Mouse (Mus musculus) MEL (cell line): Measurements from ENCODE around the gene Serpinb13. TPM values are rescaled to one million over a fixed set of nuclear protein-coding genes. Genes with fewer than 3 reads are reported as not detected.
A peak's percentile ranks its signal among the peaks of the same experiment; 100 is the strongest.

Source experiments
- DNase-seq: peaks from one replicate; pipeline ENCODE4 v3.0.0; 2011; ENCODE audit warnings: low read depth, low spot score
- H3K27ac ChIP-seq: 2 replicates; pipeline ENCODE4 v1.5.1; 2012; ENCODE audit warnings: low read depth, mild to moderate bottlenecking, control low read depth, low read length, moderate library complexity; ENCODE audit not compliant: control insufficient read depth
- H3K27me3 ChIP-seq, 2 experiments: fragments of 150-350 bp in 1 of 2; sonication (generic) in 1 of 2; 2 replicates each; pipeline ENCODE4 v1.6.1; 2012; ENCODE audit warnings: low read length in 2 of 2, mild to moderate bottlenecking in 2 of 2, improper control_type of control experiment in 1 of 2, moderate library complexity in 1 of 2; ENCODE audit not compliant: insufficient read depth in 2 of 2, control insufficient read depth in 1 of 2
- H3K36me3 ChIP-seq, 2 experiments: 2 replicates each; pipeline ENCODE4 v1.6.1; 2012 to 2014; ENCODE audit warnings: low read length in 2 of 2, improper control_type of control experiment in 1 of 2, inconsistent platforms in 1 of 2, mild to moderate bottlenecking in 1 of 2; ENCODE audit not compliant: insufficient read depth in 2 of 2, control insufficient read depth in 1 of 2
- H3K4me1 ChIP-seq, 2 experiments: fragments of 150-350 bp in 1 of 2; sonication (generic) in 1 of 2; 2 replicates each; pipeline ENCODE4 v1.6.1; 2012; ENCODE audit warnings: low read length in 2 of 2, improper control_type of control experiment in 1 of 2, mild to moderate bottlenecking in 1 of 2; ENCODE audit not compliant: insufficient read depth in 2 of 2, control insufficient read depth in 1 of 2
- H3K4me3 ChIP-seq, 2 experiments: fragments of 150-350 bp in 1 of 2; sonication (generic) in 1 of 2; 2 replicates each; pipeline ENCODE4 v1.5.1; 2012; ENCODE audit warnings: low read depth in 2 of 2, low read length in 2 of 2, mild to moderate bottlenecking in 2 of 2, moderate library complexity in 2 of 2, control low read depth in 1 of 2, improper control_type of control experiment in 1 of 2; ENCODE audit not compliant: control insufficient read depth in 1 of 2, insufficient read depth in 1 of 2
- H3K79me2 ChIP-seq: 2 replicates; pipeline ENCODE4 v1.6.1; 2012; ENCODE audit warnings: mild to moderate bottlenecking, low read length, moderate library complexity; ENCODE audit not compliant: control insufficient read depth, poor library complexity, insufficient read depth
- H3K9ac ChIP-seq: 2 replicates; pipeline ENCODE4 v1.6.1; 2012; ENCODE audit warnings: low read depth, mild to moderate bottlenecking, control low read depth, low read length, moderate library complexity; ENCODE audit not compliant: control insufficient read depth, poor library complexity, severe bottlenecking
- H3K9me3 ChIP-seq: fragments of 150-350 bp; sonication (generic); replicated peaks from 2 replicates; pipeline ENCODE4 v1.6.1; 2012; ENCODE audit warnings: mild to moderate bottlenecking, low read length, improper control_type of control experiment, moderate library complexity; ENCODE audit not compliant: insufficient read depth
- CHD1 ChIP-seq: IDR thresholded peaks from 2 replicates; pipeline ENCODE4 v1.6.1; 2012; ENCODE audit warnings: low read depth, mild to moderate bottlenecking, inconsistent platforms, low read length, improper control_type of control experiment
- CTCF ChIP-seq, 3 experiments: IDR thresholded peaks in 2 of 3; conservative IDR thresholded peaks in 1 of 3; 2 replicates each; pipeline ENCODE4 v1.5.1; 2011 to 2012; ENCODE audit warnings: low read length in 3 of 3, low read depth in 2 of 3, mild to moderate bottlenecking in 2 of 3, improper control_type of control experiment in 1 of 3, inconsistent platforms in 1 of 3, mixed read lengths in 1 of 3, moderate library complexity in 1 of 3; ENCODE audit not compliant: control insufficient read depth in 1 of 3, insufficient read depth in 1 of 3, poor library complexity in 1 of 3, severe bottlenecking in 1 of 3
- E2F4 ChIP-seq: IDR thresholded peaks from 2 replicates; pipeline ENCODE4 v1.6.1; 2011; ENCODE audit warnings: low read depth, low read length, improper control_type of control experiment, borderline replicate concordance
- ELF1 ChIP-seq: IDR thresholded peaks from 2 replicates; pipeline ENCODE4 v1.6.1; 2014; ENCODE audit warnings: low read depth, mild to moderate bottlenecking, inconsistent platforms, low read length, improper control_type of control experiment, moderate library complexity
- EP300 ChIP-seq, 2 experiments: IDR thresholded peaks; 2 replicates each; pipeline ENCODE4 v1.6.1; 2011; ENCODE audit warnings: improper control_type of control experiment in 2 of 2, low read length in 2 of 2, low read depth in 1 of 2, mild to moderate bottlenecking in 1 of 2
- GABPA ChIP-seq: IDR thresholded peaks from 2 replicates; pipeline ENCODE4 v1.6.1; 2012; ENCODE audit warnings: low read depth, mild to moderate bottlenecking, inconsistent platforms, low read length, improper control_type of control experiment, moderate library complexity
- HCFC1 ChIP-seq: IDR thresholded peaks from 2 replicates; pipeline ENCODE4 v1.6.1; 2012; ENCODE audit warnings: low read depth, mild to moderate bottlenecking, inconsistent platforms, low read length, improper control_type of control experiment, moderate library complexity
- MAFK ChIP-seq: IDR thresholded peaks from 2 replicates; pipeline ENCODE4 v1.6.1; 2011; ENCODE audit warnings: low read depth, mild to moderate bottlenecking, low read length, improper control_type of control experiment, borderline replicate concordance
- MAZ ChIP-seq: IDR thresholded peaks from 2 replicates; pipeline ENCODE4 v1.6.1; 2012; ENCODE audit warnings: low read depth, mild to moderate bottlenecking, inconsistent platforms, low read length, improper control_type of control experiment
- MYB ChIP-seq: IDR thresholded peaks from 2 replicates; pipeline ENCODE4 v1.6.1; 2011; ENCODE audit warnings: mild to moderate bottlenecking, low read depth, low read length, improper control_type of control experiment
- POLR2AphosphoS5 ChIP-seq: IDR thresholded peaks from 2 replicates; pipeline ENCODE4 v1.6.1; 2012; ENCODE audit warnings: low read depth, borderline replicate concordance, mild to moderate bottlenecking, inconsistent platforms, low read length, moderate library complexity, mixed read lengths
- RCOR1 ChIP-seq: IDR thresholded peaks from 2 replicates; pipeline ENCODE4 v1.6.1; 2012; ENCODE audit warnings: low read depth, mild to moderate bottlenecking, inconsistent platforms, low read length, improper control_type of control experiment
- SIN3A ChIP-seq: IDR thresholded peaks from 2 replicates; pipeline ENCODE4 v1.6.1; 2012; ENCODE audit warnings: low read length, improper control_type of control experiment, inconsistent platforms
- SMC3 ChIP-seq: IDR thresholded peaks from 2 replicates; pipeline ENCODE4 v1.6.1; 2011; ENCODE audit warnings: low read depth, low read length, improper control_type of control experiment
- TCF12 ChIP-seq: IDR thresholded peaks from 2 replicates; pipeline ENCODE4 v1.6.1; 2014; ENCODE audit warnings: low read depth, mild to moderate bottlenecking, inconsistent platforms, low read length, improper control_type of control experiment, moderate library complexity
- USF1 ChIP-seq: IDR thresholded peaks from 2 replicates; pipeline ENCODE4 v1.6.1; 2014; ENCODE audit warnings: low read depth, mild to moderate bottlenecking, inconsistent platforms, low read length, improper control_type of control experiment, moderate library complexity
- ZC3H11A ChIP-seq: IDR thresholded peaks from 2 replicates; pipeline ENCODE4 v1.6.1; 2012; ENCODE audit warnings: low read depth, mild to moderate bottlenecking, inconsistent platforms, low read length, improper control_type of control experiment
- polyA plus RNA-seq, 2 experiments: library from polyadenylated mRNA; stranded (reverse) in 1 of 2; unstranded in 1 of 2; fragments of >175 nt in 1 of 2; fragments of >200 nt in 1 of 2; gene quantifications; 2 replicates each; pipeline versions ENCODE4 v1.2.1 to v1.2.4; 2012; ENCODE audit warnings: low replicate concordance in 2 of 2, low read depth in 1 of 2; ENCODE audit not compliant: insufficient read length in 2 of 2, insufficient read depth in 1 of 2, missing spikeins in 1 of 2
- total RNA-seq: library from RNA; depleted of rRNA; stranded (reverse); fragments of 300-350 nt; gene quantifications from 2 replicates; pipeline ENCODE4 v1.2.3, GENCODE M21; 2012; rRNA removed

The Serpinb13 gene
- total RNA-seq (not detected in 2 replicates), polyA plus RNA-seq (not detected)

GRCm38 (mm10) chr1:106980684-106981083 lies at the start of gene Serpinb13:
Gene Serpinb13, plus strand, starts transcription at chr1:106980984.
- H3K79me2 ChIP-seq: no peaks in the 10 kb centered on the region
- no peak within 1 kb of the TSS for H3K9ac ChIP-seq
- DNase-seq: no peak
- no peaks in the 10 kb centered on the region for H3K36me3 ChIP-seq
- no peak within 1 kb of the TSS for H3K27ac ChIP-seq
- H3K27me3 ChIP-seq: peaks cover 0 to 1% of the 10 kb centered on the region in 2 experiments; a peak in 1 of 4 replicates
- no peaks in the 10 kb centered on the region for H3K9me3 ChIP-seq
- no peak for TF ChIP-seq CTCF (IDR thresholded peaks at IDR 0.05 in 2 of 3, conservative IDR thresholded peaks at IDR 0.05 in 1 of 3; ENCODE audit: control insufficient read depth in 1 of 3, insufficient read depth in 1 of 3, low read depth in 2 of 3, low read length in 3 of 3, poor library complexity in 1 of 3, severe bottlenecking in 1 of 3)
- TF ChIP-seq RCOR1: no peak
- TF ChIP-seq E2F4: no peak
- TF ChIP-seq SMC3: no peak
- TF ChIP-seq MAZ: no peak
- TF ChIP-seq TCF12: no peak
- TF ChIP-seq CHD1: no peak
- no peak for TF ChIP-seq MYB
- TF ChIP-seq ELF1: no peak
- no peak for TF ChIP-seq USF1
- TF ChIP-seq SIN3A: no peak
- H3K4me1 ChIP-seq: peaks cover 0 to 3% of the 10 kb centered on the region in 2 experiments; a peak in 1 of 4 replicates
- no peak within 1 kb of the TSS for H3K4me3 ChIP-seq

GRCm38 (mm10) chr1:106931954-106932353 lies 48.8 kb upstream of the Serpinb13 start:
- no peaks in the 10 kb centered on the region for H3K79me2 ChIP-seq
- H3K4me1 ChIP-seq: peaks cover 0 to 5% of the 10 kb centered on the region in 2 experiments; a peak in 3 of 4 replicates
- peak; percentile 59 for DNase-seq
- H3K27me3 ChIP-seq: peaks cover 0 to under 1% of the 10 kb centered on the region in 2 experiments; a peak in 1 of 4 replicates
- no peaks in the 10 kb centered on the region for H3K9me3 ChIP-seq
- no peak overlapping the region for H3K4me3 ChIP-seq
- peaks cover 0 to 2% of the 10 kb centered on the region in 2 experiments; a peak in 2 of 4 replicates for H3K36me3 ChIP-seq
- H3K27ac ChIP-seq: no peak overlapping the region
- peak in 1 of 2 experiments; percentile 32; a peak in 1 of 4 replicates for TF ChIP-seq EP300 (IDR thresholded peaks at IDR 0.05; ENCODE audit: low read depth in 1 of 2, low read length in 2 of 2)
- TF ChIP-seq RCOR1: no peak
- TF ChIP-seq MAZ: no peak
- TF ChIP-seq, all 39 proteins: peak for 1
- no peak overlapping the region for H3K9ac ChIP-seq

GRCm38 (mm10) chr1:106933658-106934057 lies 47.1 kb upstream of the Serpinb13 start:
- H3K4me1 ChIP-seq: peaks cover 0 to 5% of the 10 kb centered on the region in 2 experiments; a peak in 3 of 4 replicates
- no peak overlapping the region for H3K27ac ChIP-seq
- no peak for TF ChIP-seq ZC3H11A
- TF ChIP-seq TCF12: no peak
- TF ChIP-seq CHD1: no peak
- TF ChIP-seq ELF1: no peak
- no peak for TF ChIP-seq HCFC1
- no peak for TF ChIP-seq SIN3A
- TF ChIP-seq MAFK: no peak
- no peak for TF ChIP-seq POLR2AphosphoS5
- TF ChIP-seq MYB: no peak
- TF ChIP-seq GABPA: no peak
- DNase-seq: peak; percentile 34
- peaks cover 0 to 2% of the 10 kb centered on the region in 2 experiments; a peak in 2 of 4 replicates for H3K36me3 ChIP-seq
- H3K9ac ChIP-seq: no peak overlapping the region
- H3K4me3 ChIP-seq: no peak overlapping the region
- H3K79me2 ChIP-seq: no peaks in the 10 kb centered on the region
- no peaks in the 10 kb centered on the region; a peak in 2 of 4 replicates for H3K27me3 ChIP-seq
- H3K9me3 ChIP-seq: no peaks in the 10 kb centered on the region
